Mouse (Mus musculus) kidney, adult 2 months (tissue): ENCODE measurements around the gene Fam89a. TPM values are rescaled to one million over a fixed set of nuclear protein-coding genes. Genes with fewer than 3 reads are reported as not detected.

Source experiments
- DNase-seq: peaks from one replicate; pipeline ENCODE4 v3.0.0; 2021
- H3K27ac ChIP-seq: fragments of 200-500 bp; 2 replicates; pipeline ENCODE4 v1.5.1; 2012; ENCODE audit warnings: low read depth, low read length, control low read depth, inconsistent platforms; ENCODE audit not compliant: insufficient read depth
- H3K27me3 ChIP-seq: fragments of 200-500 bp; replicated peaks from 2 replicates; pipeline ENCODE4 v1.6.1; 2012; ENCODE audit warnings: mild to moderate bottlenecking, moderate library complexity, low read length, inconsistent platforms; ENCODE audit not compliant: control insufficient read depth, insufficient read depth
- H3K36me3 ChIP-seq: fragments of 200-500 bp; 2 replicates; pipeline ENCODE4 v1.6.1; 2012; ENCODE audit warnings: mild to moderate bottlenecking, moderate library complexity, low read length, inconsistent platforms; ENCODE audit not compliant: control insufficient read depth, insufficient read depth
- H3K4me1 ChIP-seq: fragments of 200-500 bp; 2 replicates; pipeline ENCODE4 v1.6.1; 2011; ENCODE audit warnings: low read length; ENCODE audit not compliant: control insufficient read depth, insufficient read depth
- H3K4me3 ChIP-seq: fragments of 200-500 bp; 2 replicates; pipeline ENCODE4 v1.5.1; 2011; ENCODE audit warnings: mild to moderate bottlenecking, low read depth, low read length, control low read depth; ENCODE audit not compliant: insufficient read depth
- CTCF ChIP-seq: fragments of 200-500 bp; conservative IDR thresholded peaks from 2 replicates; pipeline ENCODE4 v1.5.1; 2011; ENCODE audit warnings: low read depth, mild to moderate bottlenecking, control low read depth, low read length, moderate library complexity, mixed read lengths; ENCODE audit not compliant: insufficient read depth, insufficient read length
- POLR2A ChIP-seq: fragments of 200-500 bp; IDR thresholded peaks from one replicate; pipeline ENCODE4 v1.6.1; 2011; ENCODE audit warnings: low read depth, low read length, control low read depth
- WGBS: fragments of 180-500 bp; shearing (Covaris S2); methylation state at CpG from one replicate; pipeline ENCODE4 v1.1.7; 2018; 5-methylcytosine and 5-hydroxymethylcytosine counted together
- polyA plus RNA-seq: library from polyadenylated mRNA; depleted of rRNA; stranded (reverse); fragments of >200 nt; gene quantifications from 2 replicates; pipeline ENCODE4 v1.2.3, GENCODE M21; 2012

Gene Fam89a
- polyA plus RNA-seq, 1 experiment, result 1.9 TPM

DNA sequence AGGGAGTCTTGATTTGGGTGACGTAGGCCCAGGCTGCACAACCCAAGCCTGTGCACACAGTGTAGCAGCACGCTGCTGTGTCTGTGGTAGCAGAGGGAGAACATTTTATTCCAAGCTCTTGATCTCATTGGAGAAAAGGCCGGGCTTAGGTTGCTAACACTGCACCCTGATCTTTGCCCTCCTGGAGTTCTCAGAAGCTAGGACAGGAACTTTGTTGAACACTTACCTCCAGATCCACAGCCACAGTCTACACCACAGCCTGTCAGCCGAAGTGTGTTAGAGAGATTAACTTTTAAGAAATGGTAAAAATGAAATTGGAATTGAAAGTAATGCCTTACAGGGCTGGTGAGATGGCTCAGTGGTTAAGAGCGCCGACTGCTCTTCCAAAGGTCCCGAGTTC lies 27.3 kb downstream of the Fam89a start:
- 72% methylated on average over 7 of the region's 7 CpGs for WGBS
- TF ChIP-seq CTCF, result no peak
- no peak for TF ChIP-seq POLR2A
- no peaks in the 10 kb centered on the region for H3K27me3 ChIP-seq
- peaks cover 16% of the 10 kb centered on the region for H3K4me1 ChIP-seq
- no peak overlapping the region for H3K4me3 ChIP-seq
- DNase-seq, result peak; percentile 66
- no peaks in the 10 kb centered on the region for H3K36me3 ChIP-seq
- H3K27ac ChIP-seq, result no peak overlapping the region

DNA sequence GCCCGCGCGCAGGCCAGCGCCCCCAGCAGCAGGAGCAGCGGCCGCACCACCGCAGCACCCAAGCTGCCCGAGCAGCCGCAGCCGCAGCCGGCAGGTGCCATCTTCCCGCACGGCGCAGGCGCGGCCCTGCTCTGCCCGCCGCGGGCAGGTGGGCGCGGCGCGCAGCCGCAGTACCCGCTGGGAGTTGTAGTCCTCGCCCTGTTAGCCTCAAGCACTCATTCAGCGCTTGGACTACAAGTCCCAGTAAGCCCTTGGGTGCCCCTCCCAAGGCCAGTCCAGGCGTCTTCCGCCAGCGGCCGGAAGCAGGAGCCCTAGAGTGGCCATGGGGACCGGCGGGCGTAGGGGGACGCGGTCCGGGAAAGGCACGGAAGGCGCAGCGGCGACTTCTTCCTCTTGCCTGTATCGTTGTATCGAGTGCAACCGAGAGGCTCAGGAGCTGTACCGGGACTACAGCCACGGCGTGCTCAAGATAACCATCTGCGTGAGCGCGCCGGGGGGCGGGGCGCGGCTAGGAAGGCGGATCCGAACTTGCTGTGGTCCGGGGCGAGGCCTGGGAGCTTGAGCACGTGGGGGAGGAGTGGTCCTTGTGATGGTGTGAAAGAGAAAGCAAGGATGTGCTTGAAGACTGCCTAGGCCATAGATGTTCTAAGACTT lies 29.6 kb downstream of the Fam89a start, which contains the start of the genes Ttc13 and Arv1:
Gene Ttc13, minus strand, starts transcription at position 122 of the 654 bp plus-strand sequence.
Gene Arv1, plus strand, starts transcription at position 278 of the 654 bp plus-strand sequence.
- Histone ChIP-seq H3K4me3 (peak within 1 kb of the TSS; percentile 77), H3K27ac (peak within 1 kb of the TSS; percentile 52; the same call in 1 of the 2 replicates), H3K4me1 (peaks cover 16% of the 10 kb centered on the region), H3K36me3 (no peaks in the 10 kb centered on the region), H3K27me3 (no peaks in the 10 kb centered on the region)
- no peak for TF ChIP-seq CTCF
- TF ChIP-seq POLR2A, result no peak
- peak; percentile 98 for DNase-seq
- WGBS, result under 1% methylated on average over 59 of the region's 59 CpGs

DNA sequence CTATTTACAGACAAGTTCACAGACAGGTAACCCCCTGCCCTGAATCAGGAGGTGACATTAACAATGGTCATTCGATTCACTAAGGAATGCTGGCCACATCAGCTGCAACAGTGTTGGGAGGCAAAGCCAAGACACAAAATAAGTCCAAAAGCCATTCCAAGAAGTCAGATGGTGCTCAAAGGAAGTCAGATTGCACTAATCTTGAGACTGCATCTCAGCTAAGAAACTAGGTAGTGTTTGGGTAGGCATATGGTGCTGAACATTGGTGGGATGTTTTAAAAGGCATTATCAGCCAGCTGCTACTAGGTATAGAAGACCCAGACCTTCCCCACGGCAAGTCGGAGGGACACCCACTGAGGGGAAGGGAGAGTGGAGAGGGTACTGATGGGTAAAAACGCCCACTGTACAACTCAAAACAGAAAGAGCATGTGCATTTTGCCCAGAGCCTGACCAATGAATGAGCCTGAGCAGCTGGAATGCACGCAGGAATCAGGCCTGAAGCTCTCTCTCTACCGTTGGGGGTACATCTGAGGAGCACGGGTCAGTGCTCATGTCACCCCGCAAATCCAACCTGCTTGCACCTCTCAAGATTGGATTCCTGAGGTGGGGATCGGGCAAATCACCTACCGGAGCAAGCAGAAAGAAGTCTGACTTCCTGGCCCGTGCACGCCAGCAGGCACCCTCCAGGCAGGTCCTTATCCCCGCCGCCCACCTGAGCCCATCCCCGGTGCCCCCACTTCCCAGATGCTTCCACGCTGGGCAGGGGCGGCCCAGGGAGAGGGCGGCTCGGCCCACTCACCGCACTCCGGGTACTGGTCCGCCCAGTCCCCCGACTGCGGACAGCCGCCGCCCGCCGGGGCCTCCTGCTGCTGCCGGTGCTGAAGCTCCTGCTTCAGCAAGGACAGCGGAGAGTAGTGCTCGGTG lies 30.4 kb downstream of the Fam89a start:
- Histone ChIP-seq H3K4me3 (peak overlapping the region; percentile 77), H3K36me3 (no peaks in the 10 kb centered on the region), H3K27me3 (no peaks in the 10 kb centered on the region), H3K4me1 (peaks cover 16% of the 10 kb centered on the region), H3K27ac (no peak overlapping the region)
- no peak for DNase-seq
- 2% methylated on average over 31 of the region's 31 CpGs for WGBS
- no peak for TF ChIP-seq CTCF
- TF ChIP-seq POLR2A, result no peak

DNA sequence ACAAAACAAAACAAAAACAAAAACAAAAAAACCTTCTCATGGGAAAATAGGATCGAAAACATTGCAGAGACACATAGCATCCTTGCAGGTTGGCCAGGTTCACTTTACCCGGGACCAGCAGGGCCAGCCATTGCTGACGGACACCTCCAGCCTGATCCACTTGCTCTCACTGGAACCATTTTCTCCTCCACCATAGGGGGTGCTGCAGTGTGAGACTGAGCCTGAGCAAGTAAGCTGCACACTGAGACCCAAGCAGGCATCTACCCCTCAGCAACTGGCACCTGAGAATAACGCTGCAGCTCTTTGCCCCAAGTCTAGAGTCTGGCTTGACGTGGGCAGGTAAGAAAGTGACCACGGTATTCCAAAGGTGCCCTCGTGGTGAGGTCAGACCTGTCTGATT lies 31.5 kb downstream of the Fam89a start:
- Histone ChIP-seq H3K4me1 (peaks cover 16% of the 10 kb centered on the region), H3K4me3 (no peak overlapping the region), H3K27me3 (no peaks in the 10 kb centered on the region), H3K27ac (no peak overlapping the region), H3K36me3 (no peaks in the 10 kb centered on the region)
- DNase-seq, result no peak
- TF ChIP-seq POLR2A (no peak), CTCF (no peak)
- 78% methylated on average over 7 of the region's 7 CpGs for WGBS

DNA sequence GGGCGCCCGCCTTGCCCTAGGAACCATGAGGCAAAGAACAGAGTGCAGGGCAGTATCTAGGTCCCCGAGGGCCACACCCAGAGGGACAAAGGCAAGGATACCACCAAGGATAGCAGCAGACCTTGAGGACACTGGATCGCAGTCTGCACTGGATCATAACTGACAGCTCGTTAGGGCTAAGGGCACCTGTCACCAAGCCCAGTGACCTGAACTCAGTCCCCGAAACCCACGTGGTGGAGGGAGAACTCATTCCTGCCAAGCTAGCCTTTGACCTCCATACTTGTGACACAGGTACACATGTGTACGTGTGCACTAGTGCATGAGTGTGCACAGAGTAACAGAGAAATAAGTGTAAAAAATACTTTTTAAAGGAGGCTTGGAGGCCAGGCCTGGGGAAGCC lies 35.9 kb downstream of the Fam89a start:
- no peaks in the 10 kb centered on the region for H3K27me3 ChIP-seq
- no peak for TF ChIP-seq CTCF
- TF ChIP-seq POLR2A, result no peak
- no peak for DNase-seq
- no peaks in the 10 kb centered on the region for H3K36me3 ChIP-seq
- WGBS, result 79% methylated on average over 8 of the region's 8 CpGs
- H3K4me3 ChIP-seq, result no peak overlapping the region
- no peak overlapping the region for H3K27ac ChIP-seq
- H3K4me1 ChIP-seq, result peaks cover under 1% of the 10 kb centered on the region; the same call in 1 of the 2 replicates

DNA sequence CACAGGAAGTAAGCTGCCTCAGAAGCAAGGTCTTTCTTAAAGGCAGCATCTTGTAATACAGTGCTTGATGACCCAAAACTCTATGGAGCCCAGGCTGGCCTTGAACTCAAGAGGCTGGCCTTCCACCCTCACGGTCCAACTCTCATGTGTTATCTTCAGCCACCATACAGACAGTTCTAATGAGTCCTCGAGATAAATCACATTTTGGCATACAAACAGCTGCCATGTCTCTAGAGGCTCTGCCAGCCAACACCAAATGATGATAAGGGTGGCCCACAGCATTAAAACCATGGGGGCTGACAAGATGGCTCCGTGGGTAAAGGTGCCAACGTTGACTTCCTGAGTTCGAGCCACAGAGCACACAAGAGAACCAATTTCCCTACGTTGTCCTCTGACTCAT lies 38.4 kb downstream of the Fam89a start:
- H3K27me3 ChIP-seq, result no peaks in the 10 kb centered on the region
- H3K4me1 ChIP-seq, result no peaks in the 10 kb centered on the region
- no peak for DNase-seq
- no peak overlapping the region for H3K27ac ChIP-seq
- WGBS, result 92% methylated on average over 6 of the region's 6 CpGs
- TF ChIP-seq POLR2A, result no peak
- TF ChIP-seq CTCF, result no peak
- H3K4me3 ChIP-seq, result no peak overlapping the region
- H3K36me3 ChIP-seq, result no peaks in the 10 kb centered on the region

DNA sequence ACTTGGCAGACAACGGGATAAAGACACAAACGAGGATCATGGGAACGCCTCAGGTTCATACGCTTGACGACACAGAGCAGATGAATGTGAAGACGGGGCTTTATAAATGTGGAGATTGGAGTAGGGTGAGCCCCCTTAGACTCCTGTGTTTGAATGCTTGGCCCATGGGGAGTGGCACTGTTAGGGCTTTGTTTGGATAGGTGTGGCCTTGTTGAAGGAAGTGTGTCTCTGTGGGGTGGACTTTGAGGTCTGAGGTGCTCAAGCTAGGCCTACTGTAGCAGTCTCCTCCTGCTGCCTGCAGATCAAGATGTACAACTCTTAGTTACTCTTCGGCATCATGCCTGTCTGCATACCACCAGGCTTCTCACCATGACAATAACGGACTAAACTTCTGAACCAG lies 45.8 kb downstream of the Fam89a start:
- DNase-seq, result no peak
- WGBS, result 96% methylated on average over 8 of the region's 8 CpGs
- no peaks in the 10 kb centered on the region for H3K36me3 ChIP-seq
- TF ChIP-seq CTCF (no peak), POLR2A (no peak)
- no peaks in the 10 kb centered on the region for H3K4me1 ChIP-seq
- H3K4me3 ChIP-seq, result no peak overlapping the region
- H3K27ac ChIP-seq, result no peak overlapping the region
- H3K27me3 ChIP-seq, result no peaks in the 10 kb centered on the region
